Mouse (Mus musculus) liver, adult 2 months (tissue): ENCODE data around the gene Caml.

Experiments used
- CTCF ChIP-seq: fragments of 200-500 bp; IDR thresholded peaks from 2 replicates; pipeline ENCODE4 v1.5.1; 2011; ENCODE audit warnings: low read depth, low read length, control low read depth
- POLR2A ChIP-seq: fragments of 200-500 bp; IDR thresholded peaks from 2 replicates; pipeline ENCODE4 v1.6.1; 2011; ENCODE audit warnings: low read length, control low read depth; ENCODE audit not compliant: insufficient read depth; ENCODE audit errors: extremely low read depth

GRCm38 (mm10) chr13:55575932-55576331, 46.9 kb upstream of the Caml start:
- TF ChIP-seq CTCF (no peak), POLR2A (no peak)
